Mouse (Mus musculus) bone marrow macrophage, adult 2 months (primary cell): Measurements from ENCODE around the gene Mycbpap. TPM values are rescaled to one million over a fixed set of nuclear protein-coding genes. Genes with fewer than 3 reads are reported as not detected.

Experiments used
- H3K27ac ChIP-seq: 2 replicates; pipeline ENCODE4 v1.5.1; 2012; ENCODE audit warnings: low read depth, low read length; ENCODE audit not compliant: insufficient read depth
- H3K4me1 ChIP-seq: 2 replicates; pipeline ENCODE4 v1.6.1; 2012; ENCODE audit warnings: low read length; ENCODE audit not compliant: control insufficient read depth, insufficient read depth
- H3K4me3 ChIP-seq: 2 replicates; pipeline ENCODE4 v1.5.1; 2012; ENCODE audit warnings: mild to moderate bottlenecking, low read length, moderate library complexity; ENCODE audit not compliant: insufficient read depth
- CTCF ChIP-seq: IDR thresholded peaks from 2 replicates; pipeline ENCODE4 v1.5.1; 2012; ENCODE audit warnings: low read depth, mild to moderate bottlenecking, low read length, moderate library complexity
- POLR2A ChIP-seq: IDR thresholded peaks from 2 replicates; pipeline ENCODE4 v1.6.1; 2012; ENCODE audit warnings: mild to moderate bottlenecking, low read depth, low read length, borderline replicate concordance
- polyA plus RNA-seq: library from polyadenylated mRNA; stranded (reverse); fragments of >200 nt; gene quantifications from 2 replicates; pipeline ENCODE4 v1.2.4, GENCODE M21; 2012; ENCODE audit not compliant: missing spikeins, insufficient read depth, insufficient read length

Mycbpap gene
- polyA plus RNA-seq, 1 experiment, result 0.50 TPM

DNA sequence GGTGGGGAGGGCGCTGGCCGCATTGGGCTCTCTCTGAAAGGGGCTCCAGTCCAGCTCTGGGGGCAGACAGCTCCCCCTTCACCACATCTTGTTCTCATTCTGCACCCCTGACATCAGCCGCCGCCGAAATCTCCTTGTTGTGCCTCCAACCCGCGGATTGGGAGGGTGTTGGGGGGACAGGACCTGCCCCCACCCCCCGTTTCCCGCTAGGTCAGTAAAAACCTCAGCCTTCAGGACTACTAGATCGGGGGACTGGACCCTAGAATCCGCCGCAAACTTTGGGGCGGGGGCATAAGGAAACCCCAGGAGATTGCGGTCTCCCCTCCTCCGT is 49.0 kb downstream of the Mycbpap start:
- TF ChIP-seq POLR2A (no peak), CTCF (no peak)
- H3K4me1 ChIP-seq, result peaks cover 11% of the 10 kb centered on the region
- no peak overlapping the region for H3K27ac ChIP-seq
- no peak overlapping the region for H3K4me3 ChIP-seq

DNA sequence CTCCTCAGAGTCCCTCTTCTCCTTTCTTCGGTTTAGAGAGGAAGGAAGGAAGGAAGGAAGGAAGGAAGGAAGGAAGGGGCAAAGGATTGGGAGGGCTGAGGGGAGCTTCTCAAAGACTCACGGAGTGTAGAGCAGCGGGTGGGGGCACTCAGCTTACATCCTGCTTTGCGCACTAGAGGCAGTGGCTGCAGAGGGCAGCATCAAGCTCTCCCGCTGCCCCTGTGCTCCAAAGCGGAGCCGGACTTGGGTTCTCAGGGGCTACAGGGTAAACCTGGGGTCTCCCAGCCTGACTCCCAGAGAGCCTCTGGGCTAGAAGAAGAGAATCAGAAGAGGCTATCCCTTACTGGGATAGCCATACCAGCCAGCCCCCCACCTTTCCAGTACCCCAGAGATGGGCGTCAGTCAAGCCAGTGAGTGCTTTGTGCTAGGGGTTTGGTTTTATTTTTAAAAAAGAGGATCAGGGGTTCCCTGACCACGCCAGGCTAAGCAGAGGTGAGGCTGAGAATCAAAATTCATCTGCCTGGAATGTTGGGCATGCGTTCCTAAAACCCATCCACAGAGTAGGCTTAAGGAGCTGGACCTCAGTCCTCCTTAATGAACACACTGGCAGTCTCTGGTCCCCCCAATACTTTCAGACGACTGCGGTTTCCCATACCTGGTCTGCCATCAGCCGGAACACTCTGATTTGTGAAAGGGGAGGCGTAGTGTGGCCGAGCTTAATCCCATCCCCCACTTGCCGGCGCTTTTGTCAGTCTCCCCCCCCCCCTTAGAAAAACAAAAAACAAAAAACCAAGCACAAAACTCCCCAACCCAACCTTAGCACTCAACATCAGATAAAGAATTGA is 49.6 kb downstream of the Mycbpap start:
- Histone ChIP-seq H3K4me1 (peaks cover 15% of the 10 kb centered on the region), H3K27ac (no peak overlapping the region), H3K4me3 (no peak overlapping the region)
- TF ChIP-seq CTCF (no peak), POLR2A (no peak)

DNA sequence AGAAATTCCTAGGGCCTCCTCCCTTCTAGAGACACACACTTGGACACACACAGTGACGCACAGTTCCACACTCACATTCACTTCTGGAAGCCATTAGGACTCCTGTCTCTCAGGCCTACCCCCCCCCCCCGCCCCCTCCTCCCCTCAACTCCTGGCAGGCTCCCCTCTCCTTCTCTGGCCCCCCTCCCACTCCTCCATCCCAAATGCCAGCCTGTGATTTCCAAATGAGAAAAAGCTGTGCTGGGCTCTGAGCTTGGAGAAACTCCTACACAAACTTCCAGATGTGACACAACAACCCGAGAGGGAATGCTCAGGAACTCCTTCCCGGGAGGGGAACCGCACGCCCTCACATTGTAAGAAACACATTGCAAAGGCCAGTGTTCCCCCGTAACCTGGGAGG is 51.2 kb downstream of the Mycbpap start:
- TF ChIP-seq POLR2A (no peak), CTCF (no peak)
- Histone ChIP-seq H3K27ac (no peak overlapping the region), H3K4me3 (no peak overlapping the region), H3K4me1 (peaks cover 21% of the 10 kb centered on the region)

DNA sequence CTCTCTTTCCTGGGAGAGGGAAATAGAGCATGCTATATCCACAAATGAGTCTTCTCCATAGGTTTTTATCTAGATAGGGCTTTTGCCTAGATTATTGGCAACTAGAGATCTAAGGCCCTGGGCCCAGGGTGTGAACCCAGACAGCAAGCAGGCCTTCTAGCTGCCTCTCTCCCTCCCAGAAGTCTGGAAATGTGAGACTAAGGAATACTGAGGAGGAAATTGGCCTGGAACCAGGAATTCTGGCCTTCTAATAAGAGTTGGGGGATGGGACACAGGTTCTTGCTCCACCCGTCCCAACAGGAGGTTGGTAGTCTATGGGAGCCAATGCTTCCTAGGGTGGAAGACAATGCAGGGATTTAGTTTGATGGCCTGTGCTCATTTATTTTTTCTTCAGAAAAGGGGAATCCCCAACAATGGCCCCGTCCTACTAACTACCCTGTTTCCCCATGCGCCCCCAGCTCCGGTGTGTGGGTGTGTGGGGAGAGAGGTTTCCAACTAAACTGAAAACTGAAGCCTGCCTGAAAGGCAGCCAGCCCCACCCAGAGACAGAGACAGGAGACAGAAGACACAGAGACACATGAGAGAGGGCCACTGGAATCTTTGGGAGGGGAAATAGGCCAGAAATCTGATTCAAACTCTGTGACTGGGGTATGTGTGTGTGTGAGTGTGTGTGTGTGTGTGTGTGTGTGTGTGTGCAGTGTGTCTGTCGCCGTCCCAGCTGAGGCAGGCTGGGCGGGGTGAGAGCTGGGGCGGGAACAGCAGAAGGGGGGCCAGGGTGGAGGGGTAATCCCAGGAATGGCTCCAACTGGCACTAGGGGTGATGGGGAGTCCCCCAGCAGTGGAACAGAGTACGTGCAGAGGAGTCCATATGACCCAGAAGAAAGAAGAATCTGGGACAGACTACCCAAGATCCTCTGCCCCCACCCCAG is 52.1 kb downstream of the Mycbpap start:
- H3K27ac ChIP-seq, result no peak overlapping the region
- no peak for TF ChIP-seq POLR2A
- TF ChIP-seq CTCF, result no peak
- no peak overlapping the region for H3K4me3 ChIP-seq
- peaks cover 19% of the 10 kb centered on the region for H3K4me1 ChIP-seq

DNA sequence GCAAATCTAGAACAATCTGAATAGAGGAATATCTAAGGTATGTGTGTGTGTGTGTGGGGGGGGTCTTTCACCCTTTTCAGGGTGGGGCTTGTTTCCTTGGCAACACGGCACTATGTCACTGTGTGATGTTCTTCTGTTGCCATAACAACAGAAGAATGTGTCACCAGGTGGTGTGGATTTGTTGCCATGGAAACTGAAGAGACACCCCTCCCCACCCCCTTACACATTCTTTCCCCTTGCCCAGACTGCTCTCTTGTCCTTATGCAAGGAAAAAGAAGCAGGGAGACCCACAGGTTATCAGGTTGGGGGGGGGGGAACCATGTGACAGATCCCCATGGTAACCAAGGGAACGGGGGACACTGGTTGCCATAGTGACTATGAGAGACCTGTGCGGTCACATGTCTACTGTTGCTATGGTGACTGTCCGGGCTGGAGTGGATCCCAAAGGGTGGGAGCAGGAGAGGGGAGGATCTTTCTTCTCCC is 52.9 kb downstream of the Mycbpap start:
- peaks cover 19% of the 10 kb centered on the region for H3K4me1 ChIP-seq
- H3K27ac ChIP-seq, result no peak overlapping the region
- no peak overlapping the region for H3K4me3 ChIP-seq
- TF ChIP-seq POLR2A, result no peak
- TF ChIP-seq CTCF, result no peak

DNA sequence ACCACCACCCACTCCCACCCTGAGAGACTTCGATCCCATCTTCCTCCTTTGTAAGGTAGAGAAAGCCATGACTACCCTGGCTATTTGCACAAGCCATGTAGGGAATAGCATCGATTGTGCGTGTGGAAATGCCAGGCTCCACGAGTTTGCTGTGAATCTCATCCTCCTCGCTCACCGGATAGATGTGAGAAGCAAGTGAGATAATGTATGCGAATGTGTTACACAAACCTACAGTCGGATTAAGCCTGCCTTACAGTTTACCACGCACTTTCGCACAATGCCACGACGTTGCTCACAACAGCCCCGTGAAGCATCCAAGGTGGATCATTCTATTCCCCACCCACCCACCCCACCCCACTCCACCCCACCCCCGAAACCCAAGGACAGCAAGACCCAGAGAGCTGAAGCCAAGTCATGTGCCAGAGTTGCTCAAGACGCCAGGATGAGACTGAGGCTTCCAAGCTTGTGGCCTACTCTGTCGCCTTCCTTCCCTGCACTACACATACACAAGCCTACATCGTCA is 55.1 kb downstream of the Mycbpap start:
- no peak for TF ChIP-seq POLR2A
- no peak for TF ChIP-seq CTCF
- no peak overlapping the region for H3K27ac ChIP-seq
- H3K4me1 ChIP-seq, result peaks cover 19% of the 10 kb centered on the region
- H3K4me3 ChIP-seq, result no peak overlapping the region

DNA sequence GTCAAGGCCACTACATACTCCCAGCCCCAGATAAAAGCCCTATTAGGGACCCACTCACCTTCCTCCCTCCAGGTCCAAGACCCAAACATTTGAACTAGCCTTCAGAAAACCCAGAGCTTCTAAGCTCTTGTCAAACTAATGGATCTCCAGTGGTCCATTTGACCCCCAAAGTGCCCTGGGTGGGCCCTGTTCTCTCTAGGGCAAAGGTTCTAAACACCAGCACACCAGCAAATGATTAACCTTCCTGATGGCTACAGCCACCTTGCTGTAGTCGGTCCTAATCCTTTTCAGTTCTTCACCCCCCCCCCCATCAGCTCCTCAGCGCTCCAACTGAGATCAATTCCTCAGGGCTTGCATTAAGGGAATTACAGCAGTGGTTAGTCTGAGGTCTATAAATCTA is 57.4 kb downstream of the Mycbpap start:
- TF ChIP-seq POLR2A, result no peak
- TF ChIP-seq CTCF, result no peak
- Histone ChIP-seq H3K4me3 (no peak overlapping the region), H3K27ac (no peak overlapping the region), H3K4me1 (peaks cover 19% of the 10 kb centered on the region)

DNA sequence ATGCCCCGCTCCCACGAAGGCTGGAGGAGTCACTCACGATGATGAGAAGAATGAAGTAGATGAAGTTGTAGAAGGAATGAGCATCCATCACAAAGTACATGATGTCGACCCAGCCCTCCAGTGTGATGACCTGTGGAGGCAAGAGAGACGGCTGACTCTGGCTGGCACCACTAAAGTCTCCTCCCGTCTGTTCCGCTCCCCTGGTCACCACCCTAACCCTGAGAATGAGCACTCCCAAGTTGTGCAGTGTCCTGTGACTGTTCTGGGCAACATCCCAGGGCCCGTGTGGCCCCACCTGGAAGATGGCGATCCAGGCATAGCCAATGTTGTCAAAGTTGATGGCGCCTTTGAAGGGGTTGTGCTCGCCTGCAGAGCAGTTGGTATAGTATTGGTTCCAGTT is 59.7 kb downstream of the Mycbpap start:
- Histone ChIP-seq H3K4me3 (no peak overlapping the region), H3K27ac (no peak overlapping the region), H3K4me1 (peaks cover 4% of the 10 kb centered on the region)
- TF ChIP-seq POLR2A (no peak), CTCF (no peak)

DNA sequence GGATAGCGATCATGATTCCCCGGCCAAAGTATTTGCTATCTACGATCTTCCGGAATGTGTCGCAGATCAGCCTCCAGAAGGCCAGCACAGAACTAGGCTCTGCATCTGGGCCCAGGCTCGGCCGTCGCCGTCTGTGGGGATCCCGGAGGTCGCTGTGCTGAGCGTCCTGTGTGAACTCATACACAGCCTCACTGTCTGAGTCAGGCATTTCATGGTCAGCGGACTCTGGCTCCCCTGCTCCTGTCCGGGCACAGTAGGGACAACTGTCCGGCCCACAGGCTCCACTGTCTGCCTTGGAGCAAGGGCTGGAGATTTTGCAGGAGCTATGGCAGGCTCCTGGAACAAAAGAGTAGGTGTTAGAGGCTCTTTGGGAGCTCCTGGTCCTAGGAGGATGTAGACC is 64.5 kb downstream of the Mycbpap start:
- TF ChIP-seq POLR2A (no peak), CTCF (no peak)
- Histone ChIP-seq H3K27ac (no peak overlapping the region), H3K4me3 (no peak overlapping the region), H3K4me1 (no peaks in the 10 kb centered on the region)
